8 mouse cellular contexts compared by ENCODE assay signal in genomic region chr12:100210973-100211372, GRCm38 (mm10). TPM values are rescaled to one million over a fixed set of nuclear protein-coding genes. Genes with fewer than 3 reads are reported as not detected.
DNase-seq lines count a peak whose midpoint lies in the region; ATAC-seq and TF ChIP-seq lines count a peak whose summit lies in the region.

No protein-coding gene starts in this region.

- no peak overlapping the region for H3K9ac ChIP-seq in forebrain, embryonic 13.5 days
- H3K9ac ChIP-seq in forebrain, embryonic 11.5 days (ENCODE audit: low read length): no peak overlapping the region
- H3K9ac ChIP-seq in intestine, embryonic 16.5 days (ENCODE audit: low read depth, low read length): no peak overlapping the region
- H3K9ac ChIP-seq in midbrain, postnatal 0 days (replicated peaks; ENCODE audit: low read length, poor library complexity, severe bottlenecking): no peak overlapping the region

- H3K27ac ChIP-seq in forebrain, embryonic 13.5 days: peak overlapping the region; percentile 4; the same call in 1 of the 2 replicates
- H3K27ac ChIP-seq in forebrain, embryonic 11.5 days (ENCODE audit: low read depth, low read length): no peak overlapping the region
- peak overlapping the region; percentile 27 for H3K27ac ChIP-seq in spleen, adult 2 months (ENCODE audit: insufficient read depth, low read length)
- H3K27ac ChIP-seq in intestine, embryonic 16.5 days (ENCODE audit: low read length): peak overlapping the region; percentile 30
- H3K27ac ChIP-seq in midbrain, postnatal 0 days (ENCODE audit: low read depth, low read length): 0 out of 2 replicates have a peak overlapping the region, but pooled peaks have one; percentile 32

- peaks cover 16% of the 10 kb centered on the region for H3K4me1 ChIP-seq in forebrain, embryonic 13.5 days
- no peaks in the 10 kb centered on the region for H3K4me1 ChIP-seq in forebrain, embryonic 11.5 days (replicated peaks; ENCODE audit: control insufficient read depth, insufficient read depth, low read length)
- H3K4me1 ChIP-seq in spleen, adult 2 months (ENCODE audit: control insufficient read depth, insufficient read depth, insufficient read length): peaks cover 22% of the 10 kb centered on the region; the same call in 1 of the 2 replicates
- peaks cover 18% of the 10 kb centered on the region for H3K4me1 ChIP-seq in intestine, embryonic 16.5 days (ENCODE audit: control insufficient read depth, insufficient read depth, low read length)
- H3K4me1 ChIP-seq in midbrain, postnatal 0 days (ENCODE audit: insufficient read depth, low read length): no peaks in the 10 kb centered on the region

- peaks cover 50% of the 10 kb centered on the region for H3K36me3 ChIP-seq in forebrain, embryonic 13.5 days (ENCODE audit: poor library complexity, severe bottlenecking)
- H3K36me3 ChIP-seq in forebrain, embryonic 11.5 days (ENCODE audit: control insufficient read depth, insufficient read depth, low read length): peaks cover 14% of the 10 kb centered on the region; the same call in 1 of the 2 replicates
- H3K36me3 ChIP-seq in spleen, adult 2 months (ENCODE audit: control insufficient read depth, insufficient read depth, low read length): peaks cover 18% of the 10 kb centered on the region
- H3K36me3 ChIP-seq in intestine, embryonic 16.5 days (ENCODE audit: control insufficient read depth, insufficient read depth, low read length): peaks cover 6% of the 10 kb centered on the region
- peaks cover 32% of the 10 kb centered on the region for H3K36me3 ChIP-seq in midbrain, postnatal 0 days (ENCODE audit: insufficient read depth, low read length)

- 63% methylated on average over 5 of the region's 5 CpGs for WGBS in forebrain, embryonic 13.5 days
- whole genome bisulfite sequencing in forebrain, embryonic 11.5 days: 83% methylated on average over 5 of the region's 5 CpGs
- 2% methylated on average over 5 of the region's 5 CpGs for WGBS in spleen, adult 2 months
- WGBS in intestine, embryonic 16.5 days: 24% methylated on average over 5 of the region's 5 CpGs
- 53% methylated on average over 5 of the region's 5 CpGs for WGBS in midbrain, postnatal 0 days

- H3K27me3 ChIP-seq in forebrain, embryonic 13.5 days: no peaks in the 10 kb centered on the region
- no peaks in the 10 kb centered on the region for H3K27me3 ChIP-seq in forebrain, embryonic 11.5 days (ENCODE audit: control insufficient read depth, insufficient read depth, low read length)
- no peaks in the 10 kb centered on the region for H3K27me3 ChIP-seq in spleen, adult 2 months (ENCODE audit: control insufficient read depth, insufficient read depth, low read length)
- H3K27me3 ChIP-seq in intestine, embryonic 16.5 days (replicated peaks; ENCODE audit: control insufficient read depth, insufficient read depth, low read length): no peaks in the 10 kb centered on the region
- no peaks in the 10 kb centered on the region for H3K27me3 ChIP-seq in midbrain, postnatal 0 days (ENCODE audit: insufficient read depth, low read length)

- no peak for DNase-seq in forebrain, embryonic 11.5 days (ENCODE audit: low spot score)
- peak in 1 of 2 experiments; percentile 18 for DNase-seq in spleen, adult 2 months (ENCODE audit: low read depth in 1 of 2, low spot score in 2 of 2)
- DNase-seq in spleen, adult 18-20 months: no peak
- DNase-seq in midbrain, postnatal 0 days (ENCODE audit: low spot score): no peak
- no peak for DNase-seq in cerebellum, adult 9-11 months
- DNase-seq in right cerebral cortex, adult 18-20 months: no peak

- no peak overlapping the region for H3K4me3 ChIP-seq in forebrain, embryonic 13.5 days
- H3K4me3 ChIP-seq in forebrain, embryonic 11.5 days (ENCODE audit: low read depth, low read length): no peak overlapping the region
- H3K4me3 ChIP-seq in spleen, adult 2 months (ENCODE audit: extremely low read depth, insufficient read depth, insufficient read length): no peak overlapping the region
- no peak overlapping the region for H3K4me3 ChIP-seq in intestine, embryonic 16.5 days (ENCODE audit: low read length)
- H3K4me3 ChIP-seq in midbrain, postnatal 0 days (ENCODE audit: low read depth, low read length): no peak overlapping the region

- no peak for TF ChIP-seq POLR2A in spleen, adult 2 months (IDR thresholded peaks at IDR 0.05; ENCODE audit: low read depth, low read length)

- peak; percentile 44; the same call in 1 of the 2 replicates for ATAC-seq in forebrain, embryonic 13.5 days
- ATAC-seq in forebrain, embryonic 11.5 days (replicated peaks; ENCODE audit: low FRiP score): no peak
- ATAC-seq in intestine, embryonic 16.5 days: peak; percentile 81
- ATAC-seq in midbrain, postnatal 0 days (ENCODE audit: low FRiP score): no peak

- H3K9me3 ChIP-seq in forebrain, embryonic 13.5 days (replicated peaks): no peaks in the 10 kb centered on the region
- no peaks in the 10 kb centered on the region for H3K9me3 ChIP-seq in forebrain, embryonic 11.5 days (ENCODE audit: control insufficient read depth, low read length)
- H3K9me3 ChIP-seq in intestine, embryonic 16.5 days (ENCODE audit: control insufficient read depth, low read length): no peaks in the 10 kb centered on the region
- no peaks in the 10 kb centered on the region for H3K9me3 ChIP-seq in midbrain, postnatal 0 days (ENCODE audit: low read length)

- TF ChIP-seq CTCF in spleen, adult 2 months (IDR thresholded peaks at IDR 0.05; ENCODE audit: extremely low read depth, insufficient read depth, insufficient read length, insufficient replicate concordance): no peak
- no peak for TF ChIP-seq CTCF in midbrain, postnatal 0 days (IDR thresholded peaks at IDR 0.05)

- no peak overlapping the region for H3K4me2 ChIP-seq in forebrain, embryonic 13.5 days
- H3K4me2 ChIP-seq in forebrain, embryonic 11.5 days (ENCODE audit: low read depth, low read length, severe bottlenecking): no peak overlapping the region
- no peak overlapping the region for H3K4me2 ChIP-seq in intestine, embryonic 16.5 days (ENCODE audit: low read depth, low read length)
- no peak overlapping the region for H3K4me2 ChIP-seq in midbrain, postnatal 0 days (ENCODE audit: low read depth, low read length, poor library complexity, severe bottlenecking)

RNA-seq across cellular contexts. Expression of gene Calm1, which starts 11.7 kb away (rescaled TPM):
- 1,816 and 2,096 TPM in 2 replicates for polyA plus RNA-seq in forebrain, embryonic 13.5 days (2015; fragmentation: Nextera tagmentation; extraction: Ambion mirVana)
- 1,244 and 1,283 TPM in 2 replicates for polyA plus RNA-seq in forebrain, embryonic 11.5 days (2014; fragmentation: Nextera tagmentation; extraction: Ambion mirVana)
- polyA plus RNA-seq in spleen, adult 2 months (2012; rRNA removed): 173 and 334 TPM in 2 replicates
- 2,576 and 2,612 TPM in 2 replicates for polyA plus RNA-seq in intestine, embryonic 16.5 days (2015; fragmentation: Nextera tagmentation; extraction: Ambion mirVana)
- 1,086 and 1,419 TPM in 2 replicates for total RNA-seq in midbrain, postnatal 0 days (2014; rRNA removed)
- 4,369 and 4,581 TPM in 2 replicates for polyA plus RNA-seq in midbrain, postnatal 0 days (2015; fragmentation: Nextera tagmentation; extraction: Ambion mirVana)

RNA-seq across cellular contexts. Expression of gene Nrde2, which starts 51.5 kb away (rescaled TPM):
- 14.6 and 15.7 TPM in 2 replicates for polyA plus RNA-seq in forebrain, embryonic 13.5 days (2015; fragmentation: Nextera tagmentation; extraction: Ambion mirVana)
- polyA plus RNA-seq in forebrain, embryonic 11.5 days (2014; fragmentation: Nextera tagmentation; extraction: Ambion mirVana): 14.4 and 16.2 TPM in 2 replicates
- 7.6 and 8.2 TPM in 2 replicates for polyA plus RNA-seq in spleen, adult 2 months (2012; rRNA removed)
- polyA plus RNA-seq in intestine, embryonic 16.5 days (2015; fragmentation: Nextera tagmentation; extraction: Ambion mirVana): 7.9 and 9.0 TPM in 2 replicates
- total RNA-seq in midbrain, postnatal 0 days (2014; rRNA removed): 13.9 and 23.4 TPM in 2 replicates
- 12.9 and 13.1 TPM in 2 replicates for polyA plus RNA-seq in midbrain, postnatal 0 days (2015; fragmentation: Nextera tagmentation; extraction: Ambion mirVana)

Comparison
In these comparisons a context has a peak if more than half of its experiments do, and no peak if none do; other contexts are left out.
1. ATAC-seq: peak in forebrain, embryonic 13.5 days (single experiment) and intestine, embryonic 16.5 days (single experiment); none in forebrain, embryonic 11.5 days (single experiment) and midbrain, postnatal 0 days (single experiment).